Mouse (Mus musculus) ovary, postnatal 10 days (tissue): ENCODE measurements around the gene Zfp354c.

Experiments
- DNase-seq: peaks from one replicate; pipeline ENCODE4 v3.0.0; 2022; ENCODE audit warnings: low spot score

The Zfp354c gene

DNA sequence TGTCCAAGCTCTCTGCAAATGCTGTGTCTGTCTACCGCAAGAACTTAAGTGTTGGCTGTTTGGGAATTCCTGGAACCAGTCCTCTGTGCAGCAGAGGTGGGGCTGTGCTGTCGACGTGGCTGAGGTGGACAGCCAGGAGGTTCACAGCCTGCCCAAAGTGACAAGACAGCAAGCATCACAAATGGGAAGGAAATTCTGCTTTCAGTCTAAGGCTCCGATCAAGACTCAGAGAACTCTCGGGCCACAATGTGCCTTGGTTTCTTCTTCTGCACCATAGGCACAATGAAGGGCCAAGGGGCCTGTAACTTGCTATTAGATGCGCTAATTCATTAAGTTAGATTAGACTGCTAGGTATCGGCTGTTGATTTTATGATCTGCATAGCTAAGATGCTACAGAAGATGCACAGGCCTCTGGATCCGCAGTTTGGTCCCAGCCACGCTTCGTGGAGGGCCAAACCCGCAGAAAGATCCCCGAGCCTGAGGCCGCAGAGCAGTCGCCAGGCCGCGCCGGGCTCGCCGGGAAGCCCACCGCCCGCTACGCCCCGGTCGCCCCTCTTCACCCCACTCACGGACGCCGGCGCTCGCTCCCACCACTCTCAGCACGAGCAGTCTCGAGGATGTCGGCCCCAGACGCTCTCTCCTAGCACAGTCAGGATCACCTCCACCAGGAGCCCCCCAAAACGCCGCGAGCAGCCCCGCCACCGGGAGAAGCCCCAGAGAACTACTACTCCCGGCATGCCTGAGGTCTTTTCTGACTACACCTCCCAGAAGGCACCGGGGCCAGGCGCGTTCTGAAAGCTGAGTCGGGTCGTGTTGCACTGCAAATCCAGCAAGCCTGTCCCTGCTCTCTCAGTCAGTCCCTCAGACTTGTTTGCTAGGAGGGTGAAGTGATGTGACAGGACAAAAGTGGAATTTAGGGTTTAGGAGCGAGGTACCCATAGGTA is at the start of gene Zfp354c:
Gene Zfp354c (minus strand): TSS at position 715 of the 944 bp plus-strand sequence.
- peak; percentile 70 for DNase-seq

DNA sequence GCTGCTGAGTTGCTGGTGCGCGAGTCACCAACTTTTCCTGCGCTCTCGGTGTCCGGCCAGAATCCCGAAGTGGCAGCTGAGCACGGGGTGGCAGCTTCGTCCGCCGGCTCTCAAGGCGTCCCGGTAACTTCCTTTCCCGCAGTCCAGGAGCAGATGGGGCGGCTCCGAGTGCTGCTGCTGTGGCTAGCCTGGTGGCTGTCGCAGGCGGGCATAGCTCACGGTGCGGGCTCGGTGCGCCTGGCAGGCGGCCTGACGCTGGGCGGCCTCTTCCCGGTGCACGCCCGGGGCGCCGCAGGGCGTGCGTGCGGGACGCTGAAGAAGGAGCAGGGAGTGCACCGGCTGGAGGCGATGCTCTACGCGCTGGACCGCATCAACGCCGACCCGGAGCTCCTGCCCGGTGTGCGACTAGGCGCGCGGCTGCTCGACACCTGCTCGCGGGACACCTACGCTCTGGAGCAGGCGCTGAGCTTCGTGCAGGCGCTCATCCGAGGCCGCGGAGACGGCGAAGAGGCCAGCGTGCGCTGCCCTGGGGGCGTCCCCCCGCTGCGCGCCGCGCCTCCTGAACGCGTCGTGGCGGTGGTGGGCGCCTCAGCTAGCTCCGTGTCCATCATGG is 23.6 kb upstream of the Zfp354c start:
- no peak for DNase-seq

DNA sequence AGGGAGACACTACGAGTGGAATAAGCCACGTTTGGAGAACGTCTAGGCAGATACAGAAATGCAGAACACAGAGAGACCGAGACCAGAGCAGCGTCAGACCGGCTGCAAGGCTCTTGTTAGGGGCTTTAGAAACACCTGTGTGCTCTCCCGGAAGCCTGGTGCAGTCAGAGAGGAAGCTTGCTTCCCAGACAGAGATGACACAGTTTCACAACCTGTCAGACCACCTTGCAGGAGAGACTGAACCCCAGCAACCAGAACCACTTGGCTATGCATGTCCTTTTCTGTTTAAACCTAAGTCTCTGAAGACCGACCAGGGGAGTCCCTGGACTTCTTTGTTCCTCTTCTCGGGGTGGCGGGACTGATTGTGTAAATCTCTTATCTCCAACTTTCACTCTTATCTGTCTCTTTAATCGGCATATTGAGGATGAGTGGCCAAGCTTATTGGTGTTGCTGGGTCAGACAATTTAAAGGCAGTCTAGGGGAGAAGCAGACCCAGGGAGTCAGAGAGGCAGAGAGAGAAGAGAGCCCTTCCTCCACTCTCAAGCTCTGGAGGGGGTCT is 22.7 kb upstream of the Zfp354c start, which contains the start of gene Grm6:
Gene Grm6 (plus strand): TSS at position 509 of the 559 bp plus-strand sequence.
- no peak for DNase-seq

DNA sequence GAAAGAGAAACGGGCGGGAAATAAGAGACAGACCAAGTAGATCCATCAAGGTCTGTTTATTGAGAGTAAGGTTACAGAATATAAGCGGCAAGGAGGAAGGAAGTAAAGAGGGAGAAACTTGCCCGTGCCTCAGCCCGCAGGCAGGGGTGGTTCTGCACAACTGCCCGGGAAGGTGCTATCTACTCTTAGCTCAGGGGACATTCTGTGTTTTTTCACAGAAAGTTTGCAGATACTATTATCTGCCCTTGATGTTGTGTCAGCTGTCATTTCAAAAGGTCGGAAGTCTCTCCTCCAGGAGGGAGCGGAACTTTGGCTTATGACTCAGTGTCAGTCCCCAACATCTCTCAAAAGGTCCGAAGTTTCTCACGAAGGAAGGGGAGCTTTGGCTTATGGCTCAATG is 21.8 kb upstream of the Zfp354c start:
- no peak for DNase-seq

DNA sequence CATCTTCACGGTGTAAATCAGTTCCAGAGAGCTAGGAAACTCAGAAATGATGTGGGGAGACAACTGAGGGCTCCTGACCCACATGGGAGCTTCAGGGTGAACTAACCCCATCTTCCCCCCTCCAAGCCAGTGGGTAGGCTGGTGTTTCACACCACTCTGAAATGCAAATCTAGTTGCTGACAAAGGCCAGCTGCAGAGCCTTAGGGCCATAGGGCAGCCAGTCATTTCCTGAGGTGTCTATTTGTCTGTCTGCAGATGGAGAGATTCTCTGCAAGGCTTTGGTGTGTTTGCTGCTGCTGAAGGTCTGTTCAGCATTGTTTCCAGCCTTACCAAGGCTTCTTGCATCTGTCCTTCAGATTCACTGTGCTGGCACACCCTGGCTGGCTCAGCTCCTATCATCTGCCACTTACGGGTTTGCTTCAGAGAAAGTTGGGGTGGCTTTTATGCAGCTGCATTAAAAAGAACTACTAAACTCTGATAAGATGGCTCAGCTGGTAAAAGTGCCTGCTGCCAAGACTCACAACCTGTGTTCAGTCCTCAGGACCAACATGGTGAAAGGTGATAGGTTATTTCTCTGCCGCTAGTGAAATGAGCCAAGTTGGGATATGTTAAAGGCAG is 21.1 kb upstream of the Zfp354c start:
- DNase-seq, result no peak

GRCm38 (mm10) chr11:50847047-50847446 is 19.5 kb upstream of the Zfp354c start:
- no peak for DNase-seq

DNA sequence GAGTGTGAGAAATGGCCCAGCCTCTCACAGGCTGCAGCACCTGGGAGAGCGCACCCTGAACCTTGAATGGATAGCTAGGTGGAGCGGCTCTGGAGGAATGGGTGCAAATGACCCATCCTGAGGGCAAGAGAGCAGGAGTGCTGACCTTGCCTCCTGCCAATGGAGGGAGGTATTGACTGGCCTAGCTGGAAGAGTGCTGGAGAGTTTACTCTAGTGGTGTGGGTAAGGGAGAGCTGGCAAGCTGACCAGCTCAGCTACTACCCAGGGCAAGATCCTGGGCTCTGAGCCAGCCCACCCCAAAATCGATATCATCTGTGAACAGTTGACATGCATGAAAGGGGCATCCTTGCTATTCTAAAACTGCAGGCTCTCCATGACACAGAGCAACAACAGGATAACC is 18.4 kb upstream of the Zfp354c start:
- no peak for DNase-seq

GRCm38 (mm10) chr11:50841023-50841735 is 13.7 kb upstream of the Zfp354c start, which contains the start of gene Zfp879:
Gene Zfp879 (minus strand): TSS chr11:50841552.
- peak; percentile 69 for DNase-seq

- no peak for DNase-seq
Measured at GRCm38 (mm10) chr11:50835727-50836126, 8.2 kb upstream of the Zfp354c start.

GRCm38 (mm10) chr11:50826214-50826613 is 1.3 kb downstream of the Zfp354c start:
- no peak for DNase-seq

- no peak for DNase-seq
Measured at GRCm38 (mm10) chr11:50814233-50814632, 13.3 kb downstream of the Zfp354c start.

DNA sequence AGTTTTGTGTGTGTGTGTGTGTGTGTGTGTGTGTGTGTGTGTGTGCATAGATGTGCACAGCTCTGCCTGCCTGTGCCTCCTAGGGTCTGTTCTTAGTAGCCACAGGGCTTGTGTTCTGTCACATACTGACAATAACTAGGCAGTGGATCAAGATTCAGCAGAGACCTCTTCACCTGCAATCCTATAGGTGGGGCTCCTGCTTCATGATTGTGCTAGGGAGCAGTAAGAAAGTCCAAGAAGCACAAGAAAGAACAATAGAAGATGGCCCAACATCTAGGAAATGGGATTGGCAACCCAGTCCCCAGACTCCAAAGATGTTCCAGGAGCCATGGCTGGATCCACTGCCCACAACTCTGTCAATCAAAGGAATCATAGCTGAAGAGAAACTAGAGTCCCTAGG is 28.7 kb downstream of the Zfp354c start:
- no peak for DNase-seq

GRCm38 (mm10) chr11:50797674-50798073 is 29.9 kb downstream of the Zfp354c start:
- DNase-seq, result no peak

DNA sequence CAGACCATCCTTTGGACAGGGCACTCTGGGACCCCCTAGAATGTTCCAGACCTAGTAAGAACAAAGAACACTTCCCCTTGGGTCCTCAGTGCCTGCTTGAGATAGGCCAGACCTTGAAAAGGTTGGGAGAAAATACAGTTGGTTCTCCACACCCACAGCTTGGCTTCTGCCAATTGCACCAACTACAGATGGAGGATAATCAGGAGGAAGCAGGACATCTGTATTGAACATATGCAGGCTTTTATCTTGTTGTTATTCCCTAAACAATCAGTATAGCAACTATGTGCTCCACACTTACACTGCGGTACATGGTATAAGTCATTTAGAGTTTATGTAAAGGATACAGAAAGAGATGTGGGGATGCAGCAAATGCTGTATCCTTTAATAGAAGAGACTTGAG is 56.5 kb downstream of the Zfp354c start:
- no peak for DNase-seq

DNA sequence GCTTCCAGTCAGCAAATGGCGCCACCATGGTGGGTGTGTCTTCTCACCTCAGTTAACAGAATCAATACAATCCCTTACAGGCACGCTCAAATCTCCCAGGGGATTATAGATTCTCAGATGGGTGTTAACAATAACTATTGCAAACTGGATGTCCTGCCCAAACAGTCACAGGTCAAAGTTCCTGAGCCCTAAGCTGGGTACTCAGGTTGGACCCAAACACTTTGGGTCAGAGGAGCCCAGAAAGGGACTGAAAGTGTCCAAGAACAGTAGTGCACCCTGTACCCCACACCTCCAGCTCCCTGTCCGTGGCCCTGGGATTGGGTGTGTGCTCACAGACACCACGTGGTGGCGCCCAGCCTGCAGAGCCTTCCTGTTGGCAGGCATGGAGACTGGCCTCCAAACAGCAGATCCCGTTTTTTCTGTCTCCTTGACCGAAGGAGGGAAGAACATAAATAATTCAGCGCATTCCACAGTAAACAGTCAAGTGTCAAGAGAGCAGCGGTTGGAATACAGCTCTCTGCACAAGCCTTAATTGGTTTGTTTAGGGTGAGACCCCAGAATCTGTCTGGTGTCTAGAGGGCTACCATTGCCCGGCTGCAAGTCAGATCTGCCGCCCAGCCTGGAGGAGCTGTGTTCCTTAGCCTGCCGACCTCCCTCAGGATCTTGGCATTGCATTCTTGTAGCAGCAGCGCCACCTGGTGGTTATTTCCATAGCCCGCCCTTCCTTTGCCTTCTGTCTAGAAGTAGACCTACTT is 58.4 kb downstream of the Zfp354c start:
- DNase-seq, result peak; percentile 84

GRCm38 (mm10) chr11:50767039-50767438 is 60.5 kb downstream of the Zfp354c start:
- DNase-seq, result no peak

DNA sequence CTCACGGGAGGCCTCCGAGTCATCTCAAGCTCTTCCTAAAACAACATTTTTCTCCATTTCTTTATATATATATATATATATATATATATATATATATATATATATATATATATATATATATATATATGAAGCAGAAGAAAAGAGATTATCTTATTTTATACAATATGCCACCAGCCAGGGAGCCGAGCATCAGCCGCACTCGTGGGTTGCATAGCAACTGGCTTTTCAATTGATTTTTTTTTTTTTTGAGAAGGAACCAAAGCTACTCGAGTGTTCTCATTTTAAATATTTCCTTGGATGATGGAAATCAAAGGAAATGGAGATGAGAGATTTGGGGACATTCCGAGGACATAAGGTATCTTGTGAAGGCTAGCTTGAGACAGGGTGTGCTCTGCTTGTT is 61.1 kb downstream of the Zfp354c start:
- DNase-seq, result no peak
